Mouse (Mus musculus) myocyte (in vitro differentiated cells): Measurements from ENCODE around the gene Hoxc11. TPM values are rescaled to one million over a fixed set of nuclear protein-coding genes. Genes with fewer than 3 reads are reported as not detected.
A peak's percentile ranks its signal among the peaks of the same experiment; 100 is the strongest.

Source experiments
- H3K27me3 ChIP-seq: one replicate; pipeline ENCODE4 v1.6.1; 2011; ENCODE audit not compliant: control insufficient read depth, insufficient read depth, insufficient read length
- H3K36me3 ChIP-seq: one replicate; pipeline ENCODE4 v1.6.1; 2011; ENCODE audit not compliant: control insufficient read depth, insufficient read depth
- H3K4me2 ChIP-seq: one replicate; pipeline ENCODE4 v1.6.1; 2011; ENCODE audit warnings: low read depth, control low read depth
- H3K4me3 ChIP-seq: one replicate; pipeline ENCODE4 v1.5.1; 2011; ENCODE audit warnings: mild to moderate bottlenecking, control low read depth, moderate library complexity
- H3K79me2 ChIP-seq: one replicate; pipeline ENCODE4 v1.6.1; 2011; ENCODE audit not compliant: control insufficient read depth, insufficient read depth
- H3ac ChIP-seq: one replicate; pipeline ENCODE4 v1.6.1; 2011; ENCODE audit not compliant: control insufficient read depth, insufficient read length
- CEBPB ChIP-seq: IDR thresholded peaks from 2 replicates; pipeline ENCODE4 v1.6.1; 2011; ENCODE audit warnings: mild to moderate bottlenecking, moderate library complexity; ENCODE audit not compliant: poor library complexity, insufficient read depth, severe bottlenecking
- E2F4 ChIP-seq: IDR thresholded peaks from one replicate; pipeline ENCODE4 v1.6.1; 2011; ENCODE audit warnings: mild to moderate bottlenecking, control low read depth, moderate library complexity; ENCODE audit not compliant: insufficient read depth
- MAX ChIP-seq: IDR thresholded peaks from one replicate; pipeline ENCODE4 v1.6.1; 2011; ENCODE audit warnings: low read depth, mild to moderate bottlenecking, control low read depth
- MYOD1 ChIP-seq, 3 experiments: IDR thresholded peaks; one replicate each; pipeline ENCODE4 v1.6.1; 2011; ENCODE audit warnings: control low read depth in 2 of 3, low read depth in 2 of 3, mild to moderate bottlenecking in 2 of 3, moderate library complexity in 1 of 3; ENCODE audit not compliant: insufficient read length in 2 of 3, control insufficient read depth in 1 of 3
- MYOG ChIP-seq, 3 experiments: IDR thresholded peaks; one replicate each; pipeline ENCODE4 v1.6.1; 2011; ENCODE audit warnings: control low read depth in 2 of 3, low read depth in 2 of 3, mild to moderate bottlenecking in 2 of 3; ENCODE audit not compliant: insufficient read length in 2 of 3, control insufficient read depth in 1 of 3, insufficient read depth in 1 of 3
- POLR2A ChIP-seq: IDR thresholded peaks from one replicate; pipeline ENCODE4 v1.6.1; 2011; ENCODE audit warnings: low read depth, mild to moderate bottlenecking, control low read depth, moderate library complexity; ENCODE audit not compliant: insufficient read length
- POLR2AphosphoS2 ChIP-seq: IDR thresholded peaks from one replicate; pipeline ENCODE4 v1.6.1; 2011; ENCODE audit warnings: low read depth, control low read depth; ENCODE audit not compliant: insufficient read length
- REST ChIP-seq: IDR thresholded peaks from one replicate; pipeline ENCODE4 v1.6.1; 2011; ENCODE audit warnings: mild to moderate bottlenecking, control low read depth, moderate library complexity; ENCODE audit not compliant: insufficient read depth, insufficient read length
- SRF ChIP-seq: IDR thresholded peaks from one replicate; pipeline ENCODE4 v1.6.1; 2011; ENCODE audit warnings: low read depth; ENCODE audit not compliant: control insufficient read depth, insufficient read length
- TCF12 ChIP-seq: IDR thresholded peaks from one replicate; pipeline ENCODE4 v1.6.1; 2011; ENCODE audit warnings: mild to moderate bottlenecking, control low read depth; ENCODE audit not compliant: poor library complexity, insufficient read depth, severe bottlenecking
- TCF3 ChIP-seq: IDR thresholded peaks from one replicate; pipeline ENCODE4 v1.6.1; 2011; ENCODE audit warnings: low read depth, control low read depth; ENCODE audit not compliant: insufficient read length
- USF1 ChIP-seq: IDR thresholded peaks from one replicate; pipeline ENCODE4 v1.6.1; 2011; ENCODE audit warnings: low read depth, mild to moderate bottlenecking, control low read depth, moderate library complexity
- polyA plus RNA-seq: library from polyadenylated mRNA; unstranded; fragments of >200 nt; fragmentation: generic; extraction: Trizol; gene quantifications from one replicate; pipeline ENCODE4 v1.2.1, GENCODE M21; 2012; ENCODE audit warnings: missing spikeins

Hoxc11 gene
- polyA plus RNA-seq, 1 experiment = 20.5 TPM

DNA sequence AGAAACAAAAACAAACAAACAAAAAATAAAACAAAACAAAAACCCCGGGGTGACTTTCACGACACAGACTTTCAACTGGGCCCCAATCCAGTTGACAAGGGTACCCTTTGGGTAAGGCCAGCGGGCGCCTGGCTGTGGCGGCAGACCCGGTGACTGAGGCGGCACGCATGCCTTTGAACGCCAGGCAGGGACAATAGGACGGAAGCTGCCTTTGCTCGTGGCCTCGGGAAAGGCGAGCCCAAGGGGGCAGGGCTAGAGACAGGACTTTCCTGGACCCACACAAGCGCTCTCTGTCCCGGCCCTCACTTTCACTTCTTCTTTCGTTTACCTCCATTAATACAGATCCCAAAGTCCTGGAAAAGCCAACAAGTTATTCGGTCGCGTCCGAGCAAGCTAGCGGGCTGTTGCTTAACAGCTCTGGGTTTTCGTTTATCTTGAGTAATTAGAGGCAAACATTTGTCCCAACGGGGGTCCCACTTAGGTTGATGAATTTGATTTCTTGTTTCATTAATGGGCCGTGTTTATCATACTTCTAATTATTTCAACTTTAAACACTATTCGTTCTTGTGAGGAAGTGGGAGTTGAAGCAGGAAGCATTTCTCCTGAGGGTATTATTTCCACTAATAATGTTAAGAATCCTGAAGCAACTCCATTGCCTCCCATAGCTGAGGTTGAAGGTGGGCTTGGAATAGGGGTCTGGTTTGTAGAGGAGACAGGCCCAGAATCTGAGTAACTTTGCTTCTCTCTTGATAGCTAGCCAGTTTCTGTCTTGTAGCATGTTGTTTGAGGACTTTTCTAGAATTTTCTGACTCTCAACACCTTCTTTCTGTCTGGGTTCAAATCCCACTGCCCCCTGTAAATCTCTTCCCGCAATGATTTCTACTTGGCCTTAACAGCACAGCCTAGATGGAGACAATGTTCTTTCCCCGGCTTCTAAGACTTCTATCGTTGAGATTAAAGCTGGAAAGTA lies 9.7 kb downstream of the Hoxc11 start:
- Histone ChIP-seq H3K36me3 (no peaks in the 10 kb centered on the region), H3K4me3 (peak overlapping the region; percentile 85), H3K79me2 (peaks cover 95% of the 10 kb centered on the region), H3K27me3 (no peaks in the 10 kb centered on the region), H3ac (peak overlapping the region; percentile 11), H3K4me2 (peak overlapping the region; percentile 100)
- TF ChIP-seq CEBPB (no peak), REST (peak; percentile 29), MYOG (IDR thresholded peaks at IDR 0.05; ENCODE audit: control insufficient read depth in 1 of 3, insufficient read depth in 1 of 3, insufficient read length in 2 of 3, low read depth in 2 of 3) (peak in 2 of 3 experiments; percentile 9 to 32), E2F4 (peak; percentile 8), POLR2A (peak; percentile 99), TCF12 (no peak), TCF3 (no peak), MAX (peak; percentile 21), MYOD1 (IDR thresholded peaks at IDR 0.05; ENCODE audit: control insufficient read depth in 1 of 3, insufficient read length in 2 of 3, low read depth in 2 of 3) (peak in 1 of 3 experiments; percentile 36), SRF (no peak), USF1 (no peak), POLR2AphosphoS2 (peak; percentile 100)

DNA sequence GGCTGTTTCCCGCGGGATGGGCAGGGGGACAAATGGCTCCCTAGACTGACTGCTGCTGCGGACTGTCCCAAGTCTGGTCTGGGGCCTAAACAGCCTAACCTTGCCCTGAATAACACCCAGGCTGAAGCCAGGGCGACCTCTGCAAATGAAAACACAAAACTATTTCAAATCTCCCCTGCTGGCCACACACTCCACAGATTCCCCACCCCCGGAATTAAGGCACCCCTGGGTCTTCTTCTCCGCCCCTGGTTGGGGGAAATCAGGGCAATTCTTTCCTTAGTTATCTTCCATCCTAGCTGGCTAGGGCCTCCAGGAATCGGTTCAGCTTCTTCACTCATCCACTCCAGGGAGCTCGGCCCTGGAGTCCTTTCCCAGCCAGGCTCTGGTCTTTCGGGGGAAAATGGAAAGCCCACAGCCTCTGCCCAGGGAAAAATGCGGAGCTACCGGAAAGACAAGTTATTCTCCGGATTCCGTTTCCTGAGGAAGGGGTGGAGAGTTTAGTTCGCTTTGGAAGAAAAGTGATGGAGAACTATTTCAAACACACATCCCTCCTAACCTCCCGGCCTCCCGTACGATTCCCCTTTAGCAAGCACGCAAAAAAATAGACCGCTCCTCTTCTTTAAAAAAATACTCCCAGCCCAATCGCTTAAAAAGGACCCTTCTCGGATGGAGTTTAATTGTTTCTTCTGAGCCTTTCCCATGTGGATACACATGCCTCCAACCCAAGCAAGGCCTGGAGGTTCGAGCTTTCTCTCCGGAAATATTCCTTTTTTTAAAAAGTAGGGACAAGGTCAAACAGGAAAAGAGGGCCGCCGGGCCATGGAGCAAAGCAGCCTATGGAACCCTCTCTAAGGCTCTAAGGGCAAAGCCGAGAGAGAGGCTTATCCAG lies 11.0 kb downstream of the Hoxc11 start:
- peaks cover 95% of the 10 kb centered on the region for H3K79me2 ChIP-seq
- peak overlapping the region; percentile 85 for H3K4me3 ChIP-seq
- TF ChIP-seq POLR2A = peak; percentile 65
- no peak for TF ChIP-seq USF1
- TF ChIP-seq E2F4 = no peak
- peak; percentile 25 for TF ChIP-seq POLR2AphosphoS2
- no peak for TF ChIP-seq TCF12
- H3ac ChIP-seq = peak overlapping the region; percentile 32
- H3K36me3 ChIP-seq = no peaks in the 10 kb centered on the region
- H3K4me2 ChIP-seq = peak overlapping the region; percentile 100
- no peaks in the 10 kb centered on the region for H3K27me3 ChIP-seq

DNA sequence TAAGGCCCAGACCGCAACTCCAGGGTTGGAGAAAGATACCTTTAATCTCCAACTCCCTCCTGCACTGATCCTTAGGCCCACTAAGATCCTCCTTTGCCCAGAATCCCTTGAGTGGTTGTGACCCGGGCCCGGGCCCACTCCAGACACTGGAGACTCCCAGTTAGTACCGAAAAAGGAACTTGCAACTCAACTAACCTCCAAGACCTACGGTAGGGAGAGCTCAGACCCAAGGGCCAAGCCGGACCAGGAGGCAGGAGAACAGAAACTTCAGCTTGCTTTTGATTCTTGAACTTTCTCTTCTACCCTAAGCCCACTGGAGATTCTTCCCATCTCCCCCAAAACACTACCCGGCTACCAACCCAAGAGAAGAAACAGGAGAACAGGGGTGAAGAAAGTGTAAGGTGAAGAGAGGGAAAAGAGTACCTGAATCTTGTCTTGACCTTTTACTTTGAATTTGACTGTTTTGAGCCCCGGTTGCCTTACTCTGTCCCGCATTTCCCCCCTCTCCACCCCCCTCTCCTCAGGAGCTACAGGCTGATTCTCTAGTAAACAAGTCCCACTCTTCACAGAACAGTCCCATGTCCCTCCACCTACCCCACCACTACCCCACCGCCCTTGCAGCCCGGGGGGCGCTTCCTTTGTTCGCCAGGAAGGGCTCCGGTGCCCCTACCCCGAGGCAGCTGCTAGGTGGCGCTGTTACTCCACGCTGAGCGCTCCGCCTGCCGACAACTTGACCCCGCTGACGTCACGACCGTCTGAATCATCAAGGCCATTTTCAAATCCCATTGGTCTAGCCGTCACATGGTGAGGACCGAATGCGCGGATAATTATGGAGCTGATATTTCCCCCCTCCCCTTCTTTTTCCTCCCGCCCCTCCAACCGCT lies 11.9 kb downstream of the Hoxc11 start:
- Histone ChIP-seq H3K4me3 (peak overlapping the region; percentile 85), H3ac (peak overlapping the region; percentile 32), H3K36me3 (no peaks in the 10 kb centered on the region), H3K27me3 (no peaks in the 10 kb centered on the region), H3K4me2 (peak overlapping the region; percentile 100), H3K79me2 (peaks cover 96% of the 10 kb centered on the region)
- TF ChIP-seq POLR2A (peak; percentile 8), SRF (peak; percentile 43), MYOD1 (IDR thresholded peaks at IDR 0.05; ENCODE audit: control insufficient read depth in 1 of 3, insufficient read length in 2 of 3, low read depth in 2 of 3) (peak in 2 of 3 experiments; percentile 42 to 44), TCF3 (no peak), TCF12 (no peak), USF1 (peak; percentile 97), E2F4 (no peak), MYOG (IDR thresholded peaks at IDR 0.05; ENCODE audit: control insufficient read depth in 1 of 3, insufficient read depth in 1 of 3, insufficient read length in 2 of 3, low read depth in 2 of 3) (peak in 2 of 3 experiments; percentile 24 to 60), MAX (no peak), REST (no peak), POLR2AphosphoS2 (peak; percentile 59), CEBPB (no peak)
